Mouse (Mus musculus) ES-CJ7 (cell line): ENCODE measurements around the gene Gm10320.

Experiments
- DNase-seq: peaks from one replicate; pipeline ENCODE4 v3.0.0; 2011; ENCODE audit warnings: low read depth, low spot score

The Gm10320 gene

DNA sequence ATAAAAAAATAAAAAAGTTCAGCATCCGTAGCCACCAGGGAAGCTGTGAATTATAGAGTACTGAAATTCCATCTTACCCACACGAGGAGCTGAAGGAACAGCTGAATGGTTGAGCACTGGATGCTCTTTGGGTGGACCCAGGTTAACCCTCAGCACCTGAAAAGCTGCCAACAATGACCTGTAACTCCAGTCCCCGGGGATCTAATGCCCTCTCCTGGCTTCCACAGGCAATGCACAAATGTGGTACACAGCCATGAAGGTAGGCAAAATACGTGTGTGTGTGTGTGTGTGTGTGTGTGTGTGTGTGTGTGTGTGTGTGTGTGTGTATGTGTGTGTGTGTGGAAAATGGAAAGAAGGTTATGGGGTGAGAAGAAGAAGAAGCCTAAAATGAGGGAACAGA lies 30.3 kb downstream of the Gm10320 start:
- peak; percentile 61 for DNase-seq

DNA sequence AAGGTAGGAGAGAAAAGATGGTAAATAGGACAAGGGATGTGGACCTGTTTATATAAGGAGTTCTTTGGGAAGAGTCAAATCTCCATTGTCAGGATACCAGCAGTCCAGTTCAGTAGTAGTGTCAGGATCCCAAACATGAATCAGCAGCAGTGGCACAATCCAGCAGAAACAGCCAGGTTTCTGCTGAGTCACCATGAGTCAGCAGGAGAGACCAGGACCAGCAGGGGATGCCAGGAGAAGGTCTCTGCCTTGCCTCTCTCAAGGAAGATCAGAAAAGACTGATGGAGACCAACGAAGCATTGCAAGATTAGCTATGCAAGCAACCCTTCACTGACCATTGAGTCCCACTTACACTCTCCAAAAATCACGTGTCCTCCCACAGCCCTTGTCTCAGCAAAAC lies 35.4 kb downstream of the Gm10320 start:
- peak; percentile 73 for DNase-seq

- DNase-seq = peak; percentile 9
Measured at GRCm38 (mm10) chr13:98455646-98456045, 36.2 kb downstream of the Gm10320 start.

GRCm38 (mm10) chr13:98454224-98454967 lies 37.4 kb downstream of the Gm10320 start:
- no peak for DNase-seq

DNA sequence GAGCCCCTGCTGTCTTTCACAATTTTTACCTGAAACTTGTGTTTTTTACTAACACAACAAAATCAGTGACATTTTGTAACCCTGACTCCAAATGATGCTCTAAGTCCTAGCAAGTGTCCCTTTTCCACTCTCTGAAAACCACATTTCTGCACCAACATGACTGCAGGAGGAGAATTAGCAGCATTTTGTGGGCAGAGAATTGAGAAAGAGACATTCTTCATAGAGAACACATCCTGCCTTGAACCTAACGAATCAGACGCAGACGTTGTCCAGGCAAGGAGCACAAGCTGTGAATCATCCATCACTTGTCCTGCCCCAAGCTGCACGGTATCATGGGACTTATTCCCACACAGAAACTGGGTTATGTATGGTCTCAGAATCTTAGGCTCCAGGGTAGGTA lies 38.7 kb downstream of the Gm10320 start:
- DNase-seq = no peak

DNA sequence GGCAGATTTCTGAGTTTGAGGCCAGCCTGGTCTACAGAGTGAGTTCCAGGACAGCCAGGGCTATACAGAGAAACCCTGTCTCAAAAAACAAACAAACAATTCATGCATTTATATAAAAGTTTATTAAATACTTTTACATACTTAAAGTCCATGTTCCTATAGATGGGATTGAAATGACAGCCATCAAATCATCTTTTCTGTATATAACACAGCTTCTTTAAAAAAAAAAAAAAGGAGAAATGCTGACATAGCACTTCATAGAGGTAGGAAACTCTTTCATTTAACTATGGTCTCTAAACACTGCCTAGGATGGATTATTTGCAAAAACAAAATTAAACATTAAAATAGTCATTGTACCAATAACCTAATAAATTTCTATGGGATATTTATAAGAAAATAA lies 43.1 kb downstream of the Gm10320 start:
- DNase-seq = no peak

GRCm38 (mm10) chr13:98447741-98448140 lies 44.1 kb downstream of the Gm10320 start:
- no peak for DNase-seq

DNA sequence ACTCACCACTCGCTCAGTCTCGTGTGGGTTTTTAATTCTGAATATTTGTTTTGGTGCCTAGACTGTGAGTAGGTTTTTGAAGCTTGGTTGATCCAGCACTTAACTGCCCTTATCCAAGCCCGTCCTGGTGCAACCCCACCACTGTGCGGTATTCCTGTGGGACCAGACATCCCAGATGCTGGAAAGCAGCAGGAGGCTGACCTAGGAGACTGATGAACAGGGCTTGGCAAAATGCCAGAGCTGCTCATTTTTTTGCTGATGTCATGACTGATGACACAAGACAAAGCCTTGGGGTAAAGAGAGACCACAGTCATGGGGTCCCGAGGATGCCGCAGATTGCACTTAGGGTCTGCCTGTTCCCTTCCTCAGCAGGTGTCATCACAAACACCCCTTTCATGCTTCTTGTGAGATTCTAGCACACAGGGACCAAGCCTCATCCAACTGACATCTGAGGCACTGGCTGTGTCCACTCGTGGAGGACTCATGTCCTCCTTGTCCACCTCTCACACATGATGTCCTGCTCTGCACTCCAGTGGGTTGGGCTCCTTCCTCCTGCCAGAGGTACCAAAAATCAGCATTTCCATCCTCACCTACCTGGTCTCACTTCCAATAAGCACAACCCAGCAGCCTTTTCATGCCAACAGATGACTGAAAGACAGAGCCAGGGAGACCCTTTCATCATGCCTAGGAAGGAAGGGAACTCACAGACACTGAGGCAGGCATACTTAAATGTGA lies 46.2 kb downstream of the Gm10320 start:
- no peak for DNase-seq

- DNase-seq = no peak
Measured at GRCm38 (mm10) chr13:98441001-98441400, 50.8 kb downstream of the Gm10320 start.

DNA sequence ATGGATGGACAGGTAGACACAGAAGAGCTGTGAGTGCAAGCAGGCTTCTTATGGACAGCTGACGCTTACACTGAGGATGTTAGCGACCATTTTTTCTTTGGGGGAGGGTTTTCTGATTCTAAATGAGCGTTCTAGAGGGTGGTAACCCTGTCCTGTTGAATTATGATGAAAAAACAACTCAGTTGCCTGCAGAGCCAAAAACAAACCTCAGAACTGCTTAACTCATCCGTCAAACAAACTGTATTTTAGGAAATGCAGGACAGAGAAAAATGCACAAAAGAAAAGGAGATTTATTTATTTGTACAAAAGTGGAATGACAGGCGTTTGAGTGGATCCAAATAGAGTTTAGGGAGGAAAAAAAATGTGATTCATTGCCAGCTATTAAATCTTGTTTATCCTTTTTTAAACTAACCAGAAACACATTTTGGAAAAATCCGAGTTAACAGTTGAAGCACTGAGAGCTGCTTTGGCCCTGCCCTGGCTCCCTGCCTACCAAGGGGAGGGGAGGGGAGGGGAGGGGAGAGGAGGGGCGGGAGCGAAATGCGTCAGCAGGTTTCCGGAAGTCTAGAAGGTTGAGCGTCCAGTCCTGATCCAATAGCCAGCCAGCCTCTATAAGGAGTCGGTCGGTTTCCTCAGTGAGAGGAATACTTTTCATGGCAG lies 51.4 kb downstream of the Gm10320 start:
- peak; percentile 35 for DNase-seq
